Mouse (Mus musculus): Measurements from ENCODE around the gene Lrrfip2. TPM values are rescaled to one million over a fixed set of nuclear protein-coding genes. Genes with fewer than 3 reads are reported as not detected.

Lrrfip2 gene
- total RNA-seq, 1 experiment from 2014 or later = 65.7 TPM

GRCm38 (mm10) chr9:111239821-111240220, 122.4 kb downstream of the Lrrfip2 start:
- no peak for ATAC-seq (replicated peaks in 1 of 2; ENCODE audit: insufficient read depth in 1 of 2, low FRiP score in 2 of 2, low TSS enrichment in 1 of 2, low read depth in 1 of 2, poor library complexity in 2 of 2, severe bottlenecking in 2 of 2)

DNA sequence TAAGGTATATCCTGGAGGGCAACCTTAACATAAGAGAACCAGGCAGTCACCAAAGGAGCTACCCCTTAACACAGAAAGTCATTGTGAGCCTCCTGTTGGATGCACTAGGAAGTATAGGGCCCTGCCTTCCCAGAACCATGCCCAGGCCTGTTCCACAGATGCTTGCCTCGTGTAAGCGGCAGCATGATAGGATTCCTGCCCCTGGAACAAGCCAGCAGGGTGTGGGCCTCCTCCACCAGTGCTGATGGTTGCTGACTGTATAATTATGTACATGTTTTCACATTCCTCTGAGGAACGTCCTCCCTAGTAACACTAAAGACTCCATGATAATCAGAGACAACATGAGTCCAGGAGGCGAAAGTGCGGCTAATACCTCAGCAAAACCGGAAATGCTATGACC, 126.0 kb downstream of the Lrrfip2 start:
- ATAC-seq (replicated peaks in 1 of 2; ENCODE audit: insufficient read depth in 1 of 2, low FRiP score in 2 of 2, low TSS enrichment in 1 of 2, low read depth in 1 of 2, poor library complexity in 2 of 2, severe bottlenecking in 2 of 2) = no peak

DNA sequence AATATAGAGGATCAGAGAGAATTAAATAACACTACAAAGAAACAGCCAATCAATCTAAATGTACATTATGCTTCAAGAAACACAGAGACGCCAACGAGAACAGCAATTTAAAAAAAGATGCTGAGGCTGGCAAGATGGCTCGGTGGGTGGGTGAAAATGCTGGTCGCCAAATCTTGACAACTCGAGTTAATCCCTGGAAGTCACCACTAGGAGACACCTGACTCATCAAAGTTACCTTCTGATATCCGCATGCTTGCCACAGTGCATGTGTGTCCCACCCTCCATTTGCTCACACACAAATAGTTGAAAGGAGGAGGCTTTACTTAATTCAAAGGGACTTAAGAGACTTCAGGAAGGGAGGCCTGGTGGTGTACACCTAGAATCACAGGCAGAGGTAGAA, 128.2 kb downstream of the Lrrfip2 start:
- no peak for ATAC-seq (replicated peaks in 1 of 2; ENCODE audit: insufficient read depth in 1 of 2, low FRiP score in 2 of 2, low TSS enrichment in 1 of 2, low read depth in 1 of 2, poor library complexity in 2 of 2, severe bottlenecking in 2 of 2)

DNA sequence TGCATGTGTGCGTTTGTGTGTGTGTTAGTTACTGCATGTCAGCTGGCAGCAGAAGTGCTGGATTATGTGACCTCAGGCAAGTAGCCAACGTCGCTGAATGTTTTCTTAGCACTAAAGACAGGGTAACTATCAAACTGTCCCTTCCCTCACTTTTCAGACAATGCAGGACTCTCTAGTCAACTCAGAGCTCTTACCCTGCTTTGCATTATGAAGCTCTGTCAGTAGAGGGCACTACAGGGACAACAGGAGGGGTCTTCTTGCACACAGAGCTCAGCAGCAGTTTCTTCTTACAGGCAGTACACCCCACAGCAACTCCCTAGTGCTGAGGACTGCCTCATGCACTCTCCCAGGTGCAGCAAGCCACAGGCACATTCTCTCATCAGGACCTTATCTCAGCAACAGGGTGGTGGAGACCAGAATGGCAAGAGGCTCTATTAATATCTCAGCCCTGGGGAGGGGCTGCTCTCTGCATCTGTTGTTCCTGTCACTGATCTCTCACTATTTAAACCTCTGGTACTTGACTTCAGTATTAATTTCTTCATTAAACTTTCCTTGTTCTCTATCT, 130.4 kb downstream of the Lrrfip2 start:
- ATAC-seq (replicated peaks in 1 of 2; ENCODE audit: insufficient read depth in 1 of 2, low FRiP score in 2 of 2, low TSS enrichment in 1 of 2, low read depth in 1 of 2, poor library complexity in 2 of 2, severe bottlenecking in 2 of 2) = no peak

DNA sequence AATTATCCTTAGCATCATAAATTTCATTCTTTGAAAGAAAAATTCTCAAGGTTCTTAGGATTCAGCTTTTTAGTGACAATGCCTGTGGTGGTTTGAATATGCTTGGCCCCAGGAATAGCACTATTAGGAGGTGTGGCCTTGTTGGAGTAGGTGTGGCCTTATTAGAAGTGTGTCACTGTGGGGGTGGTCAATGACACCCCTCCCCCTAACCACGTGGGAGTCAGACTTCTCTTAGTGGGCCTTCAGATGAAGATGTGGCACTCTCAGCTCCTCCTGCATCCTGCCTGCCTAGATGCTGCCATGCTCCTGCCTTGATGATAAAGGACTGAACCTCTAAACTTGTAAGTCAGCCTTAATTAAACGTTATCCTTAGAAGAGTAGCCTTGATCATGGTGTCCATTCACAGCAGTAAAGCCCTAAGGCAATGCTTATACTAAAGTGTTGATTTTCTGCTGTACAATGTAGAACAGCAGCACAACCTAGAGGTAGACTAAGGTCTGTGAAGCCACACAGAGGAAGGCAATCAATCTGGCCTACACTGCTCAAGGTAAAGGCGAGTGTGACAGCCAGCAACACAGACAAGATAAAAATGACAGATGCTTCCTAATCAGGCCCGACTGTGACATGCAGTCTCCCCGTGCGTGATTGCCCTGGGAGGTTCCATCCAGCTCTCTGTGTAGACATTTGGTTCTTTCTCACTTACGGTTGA, 134.9 kb downstream of the Lrrfip2 start:
- ATAC-seq (replicated peaks in 1 of 2; ENCODE audit: insufficient read depth in 1 of 2, low FRiP score in 2 of 2, low TSS enrichment in 1 of 2, low read depth in 1 of 2, poor library complexity in 2 of 2, severe bottlenecking in 2 of 2) = no peak

- ATAC-seq (replicated peaks in 1 of 2; ENCODE audit: insufficient read depth in 1 of 2, low FRiP score in 2 of 2, low TSS enrichment in 1 of 2, low read depth in 1 of 2, poor library complexity in 2 of 2, severe bottlenecking in 2 of 2) = no peak
Measured at GRCm38 (mm10) chr9:111260360-111260985, 143.1 kb downstream of the Lrrfip2 start.

GRCm38 (mm10) chr9:111261356-111261755, 144.0 kb downstream of the Lrrfip2 start:
- ATAC-seq (replicated peaks in 1 of 2; ENCODE audit: insufficient read depth in 1 of 2, low FRiP score in 2 of 2, low TSS enrichment in 1 of 2, low read depth in 1 of 2, poor library complexity in 2 of 2, severe bottlenecking in 2 of 2) = no peak

GRCm38 (mm10) chr9:111267998-111268397, 150.6 kb downstream of the Lrrfip2 start:
- no peak for ATAC-seq (replicated peaks in 1 of 2; ENCODE audit: insufficient read depth in 1 of 2, low FRiP score in 2 of 2, low TSS enrichment in 1 of 2, low read depth in 1 of 2, poor library complexity in 2 of 2, severe bottlenecking in 2 of 2)

DNA sequence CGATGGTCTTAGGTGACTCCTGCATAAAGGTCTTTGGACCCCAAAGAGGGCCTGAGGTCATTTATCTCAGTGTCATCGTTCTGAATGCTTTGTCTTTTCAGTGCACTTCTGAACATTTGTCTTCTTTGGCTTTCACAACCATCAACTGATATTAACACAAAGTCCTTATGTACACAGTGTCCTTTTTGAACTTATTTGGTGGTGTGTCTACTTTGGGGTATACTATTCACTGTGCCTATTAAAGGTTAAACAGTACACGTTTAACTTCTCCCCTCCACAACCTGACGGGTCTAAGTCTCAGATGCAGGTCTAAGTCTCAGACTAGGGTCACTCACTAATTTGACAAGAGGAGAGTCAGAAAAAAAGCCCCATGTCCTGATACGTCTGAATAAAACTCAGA, 153.2 kb downstream of the Lrrfip2 start:
- no peak for ATAC-seq (replicated peaks in 1 of 2; ENCODE audit: insufficient read depth in 1 of 2, low FRiP score in 2 of 2, low TSS enrichment in 1 of 2, low read depth in 1 of 2, poor library complexity in 2 of 2, severe bottlenecking in 2 of 2)

DNA sequence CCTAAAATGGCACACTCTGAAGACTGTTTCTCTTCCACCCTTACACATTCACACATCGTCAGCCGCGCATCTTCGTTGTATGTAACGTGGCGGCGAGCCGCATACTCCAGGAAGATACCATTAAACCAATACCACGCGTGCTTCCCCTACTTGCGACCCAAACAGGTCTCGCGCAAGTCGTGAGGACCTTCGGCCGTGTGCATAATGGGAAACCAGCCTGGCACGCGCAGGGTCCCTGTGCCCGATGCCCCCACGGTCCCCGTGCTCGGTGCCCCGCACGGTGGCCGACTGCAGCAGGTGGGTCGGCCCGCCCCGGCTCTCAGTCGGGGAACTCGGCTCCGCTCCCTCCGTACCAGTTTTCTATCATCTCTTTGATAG, 153.7 kb downstream of the Lrrfip2 start:
- ATAC-seq (replicated peaks in 1 of 2; ENCODE audit: insufficient read depth in 1 of 2, low FRiP score in 2 of 2, low TSS enrichment in 1 of 2, low read depth in 1 of 2, poor library complexity in 2 of 2, severe bottlenecking in 2 of 2) = peak in 1 of 2 experiments; percentile 54; a peak in 3 of 4 replicates

GRCm38 (mm10) chr9:111271434-111272160, 154.2 kb downstream of the Lrrfip2 start, which contains the start of the genes Mlh1 and Epm2aip1:
Mlh1 (minus strand) TSS chr9:111271791.
Epm2aip1 (plus strand) TSS chr9:111271929.
- peak; percentile 94 to 96 for ATAC-seq (replicated peaks in 1 of 2; ENCODE audit: insufficient read depth in 1 of 2, low FRiP score in 2 of 2, low TSS enrichment in 1 of 2, low read depth in 1 of 2, poor library complexity in 2 of 2, severe bottlenecking in 2 of 2)

GRCm38 (mm10) chr9:111272356-111272755, 155.0 kb downstream of the Lrrfip2 start:
- ATAC-seq (replicated peaks in 1 of 2; ENCODE audit: insufficient read depth in 1 of 2, low FRiP score in 2 of 2, low TSS enrichment in 1 of 2, low read depth in 1 of 2, poor library complexity in 2 of 2, severe bottlenecking in 2 of 2) = no peak

DNA sequence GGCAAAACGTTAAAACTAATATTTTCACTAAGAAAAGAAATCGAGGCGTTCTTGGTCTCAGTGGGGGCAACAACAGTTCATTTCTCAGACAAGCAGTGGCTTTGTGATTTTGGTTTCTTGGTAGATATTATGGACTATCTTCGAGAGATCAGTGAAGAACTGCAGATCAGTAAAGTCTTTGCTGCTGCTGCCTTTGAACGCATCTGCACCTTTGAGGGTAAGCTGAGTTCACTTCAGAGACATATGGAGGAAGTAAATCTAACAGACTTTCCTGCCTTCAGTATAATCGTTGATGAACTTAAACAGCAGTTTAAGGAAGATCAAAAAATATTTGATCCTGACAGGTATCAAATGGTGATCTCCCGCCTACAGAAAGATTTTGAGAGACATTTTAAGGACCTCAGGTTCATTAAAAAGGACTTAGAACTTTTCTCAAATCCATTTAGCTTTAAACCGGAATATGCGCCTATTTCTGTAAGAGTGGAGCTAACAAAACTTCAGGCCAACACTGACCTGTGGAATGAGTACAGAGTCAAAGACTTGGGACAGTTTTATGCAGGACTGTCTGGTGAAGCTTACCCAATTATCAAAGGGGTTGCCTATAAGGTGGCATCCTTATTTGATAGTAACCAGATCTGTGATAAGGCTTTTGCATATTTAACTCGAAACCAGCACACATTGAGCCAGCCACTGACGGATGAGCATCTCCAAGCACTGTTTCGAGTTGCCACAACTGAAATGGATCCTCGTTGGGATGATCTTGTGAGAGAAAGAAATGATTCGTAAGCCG, 155.8 kb downstream of the Lrrfip2 start:
- no peak for ATAC-seq (replicated peaks in 1 of 2; ENCODE audit: insufficient read depth in 1 of 2, low FRiP score in 2 of 2, low TSS enrichment in 1 of 2, low read depth in 1 of 2, poor library complexity in 2 of 2, severe bottlenecking in 2 of 2)

GRCm38 (mm10) chr9:111273958-111274357, 156.6 kb downstream of the Lrrfip2 start:
- ATAC-seq (replicated peaks in 1 of 2; ENCODE audit: insufficient read depth in 1 of 2, low FRiP score in 2 of 2, low TSS enrichment in 1 of 2, low read depth in 1 of 2, poor library complexity in 2 of 2, severe bottlenecking in 2 of 2) = no peak

GRCm38 (mm10) chr9:111275156-111275555, 157.8 kb downstream of the Lrrfip2 start:
- no peak for ATAC-seq (replicated peaks in 1 of 2; ENCODE audit: insufficient read depth in 1 of 2, low FRiP score in 2 of 2, low TSS enrichment in 1 of 2, low read depth in 1 of 2, poor library complexity in 2 of 2, severe bottlenecking in 2 of 2)
